Mouse (Mus musculus) kidney, postnatal 36 days (tissue): ENCODE data around the gene Lyl1.

Experiments
- DNase-seq, 2 experiments: peaks; one replicate each; pipeline ENCODE4 v3.0.0; 2021 to 2022; ENCODE audit warnings: mixed read lengths in 2 of 2

Gene Lyl1

DNA sequence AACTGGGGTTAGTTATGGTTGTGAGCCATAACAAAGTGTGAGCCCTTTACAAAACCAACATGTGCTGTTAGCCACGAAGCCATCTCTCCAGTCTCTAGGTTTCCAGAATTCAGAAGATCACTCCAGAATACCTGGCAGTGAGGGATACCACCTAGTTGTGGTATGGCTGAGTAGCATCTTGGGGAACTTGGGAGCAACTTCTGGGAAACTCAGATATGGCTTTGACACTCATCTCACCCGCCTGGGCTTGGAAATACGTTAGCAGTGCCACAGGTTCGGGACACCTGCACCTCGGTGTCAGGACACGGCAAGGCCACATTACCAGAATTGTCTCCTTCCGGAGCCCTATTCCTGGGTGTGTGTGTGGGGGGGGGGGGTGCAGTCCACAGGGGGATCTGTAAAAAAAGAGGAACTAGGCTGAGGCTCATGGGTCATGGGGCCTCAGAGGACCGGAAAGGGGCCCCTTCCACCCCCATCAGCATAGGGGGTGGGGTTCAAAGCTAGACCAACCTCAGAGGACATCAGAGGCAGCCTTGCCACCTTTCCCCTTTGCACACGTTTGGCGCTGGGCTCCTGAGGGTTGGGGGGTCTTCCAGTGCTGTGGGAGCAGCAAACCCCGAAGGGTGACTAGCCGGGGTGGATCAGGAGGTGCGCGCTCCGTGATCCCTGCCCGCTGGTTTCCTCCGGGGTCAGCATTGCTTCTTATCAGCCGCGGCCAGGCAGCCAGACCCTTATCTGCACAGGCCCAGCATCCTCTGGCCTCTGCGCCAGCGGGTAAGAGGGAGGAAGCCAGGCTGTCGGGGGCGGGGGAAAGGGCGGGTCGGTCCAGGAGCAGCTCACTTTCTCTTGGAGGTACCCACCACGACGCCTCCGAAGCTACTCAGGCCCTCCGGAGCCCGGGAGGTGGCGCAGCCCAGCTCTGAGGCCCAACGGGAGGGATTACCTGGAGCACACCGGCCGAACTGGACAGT is at the start of gene Lyl1:
Gene Lyl1 (plus strand): TSS at position 517 of the 971 bp plus-strand sequence.
- peak; percentile 74 to 79 for DNase-seq

DNA sequence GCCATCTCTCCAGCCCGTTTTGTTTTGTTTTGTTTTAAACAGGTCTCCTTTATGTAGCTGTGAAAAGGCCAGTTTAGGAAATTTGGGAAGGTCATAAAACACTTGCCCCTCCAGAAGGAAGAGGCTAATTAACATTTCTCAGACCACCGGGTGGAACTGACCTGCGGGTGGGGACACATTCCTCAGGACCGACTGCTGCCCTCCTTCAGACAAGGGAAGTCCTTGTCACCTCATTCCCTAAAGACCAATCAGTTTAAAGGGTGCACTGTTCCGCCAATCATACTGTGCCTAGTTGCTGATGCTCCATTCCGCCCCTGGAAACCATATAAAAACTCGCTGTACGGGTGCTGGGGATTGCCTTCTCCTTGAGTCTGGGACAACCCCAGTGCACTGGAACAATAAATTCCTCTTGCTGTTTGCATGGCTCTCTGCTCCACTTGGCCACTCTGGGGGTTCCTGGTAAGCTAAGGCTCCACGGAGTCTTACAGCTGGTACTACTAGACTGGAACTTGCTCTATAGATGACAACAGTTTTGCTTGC is 48.1 kb upstream of the Lyl1 start:
- DNase-seq: no peak

DNA sequence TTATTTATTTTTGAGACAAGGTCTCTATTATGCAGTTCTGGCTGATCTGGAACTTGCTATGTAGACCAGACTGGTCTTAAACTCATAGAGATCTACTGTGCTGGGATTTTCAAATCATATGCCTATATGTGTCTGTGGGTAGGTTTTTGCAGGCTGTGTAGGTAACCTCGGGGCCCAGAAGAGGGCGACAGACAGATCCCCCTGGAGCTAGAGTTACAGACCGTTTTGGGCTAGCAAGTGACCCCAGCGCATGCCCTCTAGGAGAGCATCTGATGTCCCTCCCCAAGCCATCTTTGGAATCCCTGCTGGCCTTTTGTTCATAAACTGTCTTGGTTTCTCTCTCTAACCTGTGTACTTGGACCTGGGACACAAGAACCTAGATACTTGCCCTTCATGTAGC is 46.7 kb upstream of the Lyl1 start:
- DNase-seq: no peak

DNA sequence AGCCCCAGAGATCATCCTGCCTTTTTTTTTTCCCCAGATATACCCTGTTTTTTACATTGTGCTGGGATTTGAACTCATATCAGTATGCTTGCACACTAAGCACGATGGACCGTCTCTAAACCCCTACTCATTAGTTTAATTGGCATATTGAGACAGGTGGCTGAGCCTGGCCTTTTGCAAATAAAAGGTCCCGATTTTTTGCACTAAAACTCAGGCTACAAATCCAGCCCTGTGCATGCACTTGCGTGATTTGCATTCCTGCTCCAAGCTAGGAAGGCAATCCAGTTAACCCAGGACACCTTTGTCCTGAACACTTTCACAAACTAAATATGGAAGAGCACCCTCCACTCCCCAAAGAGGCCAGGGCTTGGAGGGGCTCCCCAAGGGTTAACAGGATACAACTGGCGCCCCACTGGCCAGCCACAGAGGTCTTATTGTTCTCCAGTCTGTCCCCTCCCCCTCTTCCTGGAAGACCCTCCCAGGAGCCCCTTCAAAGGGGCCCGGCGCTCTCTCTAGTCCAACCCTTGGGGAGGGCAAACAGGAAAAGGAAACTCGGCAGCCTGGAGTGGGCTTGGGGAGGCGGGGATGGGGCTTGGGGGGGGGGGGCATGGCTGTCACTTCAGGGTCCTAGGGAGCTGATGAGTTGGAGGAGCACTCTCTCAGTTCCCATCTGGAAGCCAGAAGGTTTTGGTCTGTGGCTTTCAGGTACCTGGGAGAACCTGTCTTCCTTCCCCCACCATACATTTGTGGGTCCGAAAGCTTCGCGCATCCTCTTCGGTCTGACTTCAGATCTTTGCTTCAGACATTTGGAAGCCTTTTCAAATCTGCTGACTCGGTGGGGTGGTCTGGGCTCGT is 45.7 kb upstream of the Lyl1 start:
- peak in 1 of 2 experiments; percentile 37 for DNase-seq

DNA sequence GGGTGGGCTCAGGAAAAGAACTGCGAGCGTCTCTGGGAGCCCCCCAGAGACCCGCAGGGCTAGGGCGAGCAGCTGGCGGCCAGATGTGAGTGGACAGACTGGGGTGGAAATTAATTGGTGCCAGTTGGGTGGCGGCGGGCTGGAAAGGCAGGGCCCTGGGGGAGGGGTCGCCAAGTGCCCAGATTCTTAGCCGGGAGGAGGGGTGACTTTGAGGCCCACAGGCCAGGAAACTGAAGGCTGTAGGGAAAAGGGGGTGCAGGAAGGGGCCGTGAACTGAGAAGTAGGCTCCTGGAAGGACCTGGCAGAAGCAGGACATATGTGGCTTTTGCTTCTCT is 45.1 kb upstream of the Lyl1 start:
- peak in 1 of 2 experiments; percentile 33 for DNase-seq

DNA sequence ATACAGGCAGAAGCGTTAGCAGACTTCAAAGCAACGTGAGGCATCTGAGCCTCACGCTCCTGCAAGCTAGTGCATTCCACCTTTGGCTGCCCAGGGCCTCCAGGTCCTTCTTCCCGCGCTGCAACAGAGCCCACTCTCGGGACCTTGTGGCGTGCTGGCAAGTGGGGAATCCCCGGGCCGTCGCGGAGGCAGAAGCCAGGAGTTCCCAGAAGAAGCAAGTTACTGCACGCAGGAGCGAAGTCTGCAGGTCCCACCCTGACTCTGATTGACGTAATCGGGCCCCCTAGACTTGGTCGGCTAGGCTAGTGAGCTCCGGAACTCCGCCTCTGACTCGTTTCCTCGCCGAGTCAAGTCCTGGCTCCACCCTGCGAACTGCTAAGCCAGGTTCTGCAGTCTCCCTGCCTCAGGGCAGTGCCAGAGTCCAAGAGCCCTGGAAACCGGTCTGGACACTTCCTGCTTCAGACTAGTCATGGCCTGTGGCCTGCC is 44.6 kb upstream of the Lyl1 start:
- DNase-seq: peak; percentile 91 to 96

DNA sequence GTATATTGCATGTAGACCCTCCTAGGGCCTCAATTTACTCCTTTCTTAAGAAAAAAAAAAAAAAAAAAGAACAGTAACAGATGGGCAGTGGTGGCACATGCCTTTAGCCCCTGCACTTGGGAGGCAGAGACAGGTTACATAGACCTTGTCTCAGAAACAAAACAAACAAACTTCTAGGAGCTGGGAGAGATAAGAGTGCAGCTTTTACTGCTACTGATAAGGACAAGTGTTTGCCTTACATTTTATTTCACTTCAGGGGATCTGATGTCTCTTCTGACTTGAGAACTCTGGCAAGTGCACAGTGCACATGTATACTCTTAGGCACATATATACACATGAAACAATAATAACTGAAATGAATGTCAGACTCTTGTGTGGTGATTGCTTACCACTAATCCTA is 44.1 kb upstream of the Lyl1 start:
- no peak for DNase-seq

DNA sequence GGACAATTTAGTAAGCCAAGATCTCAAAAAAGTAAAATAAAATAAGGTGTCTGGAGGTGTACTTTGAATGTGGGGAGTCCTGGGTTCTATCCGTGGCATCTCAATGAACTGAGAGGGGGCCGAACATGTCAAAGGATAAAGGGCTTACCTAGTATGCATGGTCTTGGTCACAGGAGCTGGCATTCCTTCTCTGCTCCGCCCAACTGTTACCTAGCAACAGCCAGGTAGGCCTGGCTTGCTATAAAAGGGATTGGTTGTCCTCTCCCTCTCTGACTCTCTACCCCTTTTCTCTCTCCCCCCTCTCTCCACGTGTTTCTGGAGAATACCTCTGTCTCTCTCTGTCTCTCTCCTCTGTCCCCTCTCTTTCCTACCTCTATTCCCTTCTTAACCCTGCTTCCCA is 43.6 kb upstream of the Lyl1 start:
- DNase-seq: peak in 1 of 2 experiments; percentile 32

DNA sequence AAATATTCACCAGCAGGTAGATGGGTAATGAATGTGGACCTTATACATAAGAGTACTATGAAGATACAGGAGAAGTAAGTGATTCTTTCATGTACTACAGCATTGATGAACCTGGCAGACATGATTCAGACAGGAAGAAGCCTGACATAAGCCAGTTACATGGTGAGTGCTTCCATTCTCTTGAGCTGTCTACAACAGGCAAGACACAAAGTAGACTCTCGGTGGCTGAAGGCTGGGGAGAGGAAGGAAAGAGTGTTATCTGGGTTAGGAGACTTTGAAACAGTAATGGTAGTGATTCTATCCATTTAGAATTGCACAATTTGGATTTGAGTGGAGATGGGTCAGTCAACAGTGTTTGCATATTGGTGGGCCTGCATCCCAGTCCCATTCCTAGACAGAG is 42.3 kb upstream of the Lyl1 start:
- DNase-seq: no peak

DNA sequence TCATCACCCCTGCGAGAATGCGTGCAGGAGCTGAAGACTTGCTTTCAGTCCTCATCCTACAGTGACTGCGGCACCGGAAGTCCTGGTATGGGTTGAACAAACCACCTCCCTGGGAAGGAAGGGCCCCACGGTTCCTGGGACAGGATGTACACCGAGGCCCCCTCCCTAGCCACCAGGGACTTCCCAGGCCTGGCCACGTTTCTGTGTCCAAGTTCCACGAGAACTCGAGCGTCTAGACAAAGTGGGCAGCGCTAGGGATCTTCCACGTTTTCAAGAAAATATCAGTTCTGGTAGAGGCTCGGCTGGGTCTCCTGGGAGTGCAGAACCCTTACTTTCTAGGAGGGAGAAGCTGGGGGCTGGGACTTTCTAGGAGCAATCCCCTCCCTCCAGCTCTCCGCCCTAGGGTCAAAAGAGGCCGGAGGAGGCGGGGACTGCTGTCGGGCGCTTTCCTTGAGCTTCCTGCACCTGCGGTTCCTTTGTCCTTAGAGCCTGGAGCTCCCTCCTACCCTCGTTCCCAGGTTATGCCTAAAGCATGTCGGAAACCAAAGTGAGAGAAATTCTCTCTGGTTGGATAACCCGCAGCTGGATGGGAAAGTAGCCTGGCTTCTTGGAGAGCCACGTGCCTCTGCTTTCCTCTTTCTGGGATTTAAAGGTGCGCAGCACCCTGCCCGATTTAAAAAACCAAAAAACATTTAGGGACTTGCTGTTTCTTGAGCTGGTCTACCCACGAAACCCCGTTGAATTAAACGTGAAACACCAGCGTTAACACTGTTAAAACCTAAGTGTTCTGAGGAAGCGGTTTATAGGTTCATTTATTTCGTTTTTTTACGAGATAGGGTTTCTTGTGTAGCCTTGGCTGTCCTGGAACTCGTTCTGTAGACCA is 41.1 kb upstream of the Lyl1 start:
- peak; percentile 79 to 82 for DNase-seq

DNA sequence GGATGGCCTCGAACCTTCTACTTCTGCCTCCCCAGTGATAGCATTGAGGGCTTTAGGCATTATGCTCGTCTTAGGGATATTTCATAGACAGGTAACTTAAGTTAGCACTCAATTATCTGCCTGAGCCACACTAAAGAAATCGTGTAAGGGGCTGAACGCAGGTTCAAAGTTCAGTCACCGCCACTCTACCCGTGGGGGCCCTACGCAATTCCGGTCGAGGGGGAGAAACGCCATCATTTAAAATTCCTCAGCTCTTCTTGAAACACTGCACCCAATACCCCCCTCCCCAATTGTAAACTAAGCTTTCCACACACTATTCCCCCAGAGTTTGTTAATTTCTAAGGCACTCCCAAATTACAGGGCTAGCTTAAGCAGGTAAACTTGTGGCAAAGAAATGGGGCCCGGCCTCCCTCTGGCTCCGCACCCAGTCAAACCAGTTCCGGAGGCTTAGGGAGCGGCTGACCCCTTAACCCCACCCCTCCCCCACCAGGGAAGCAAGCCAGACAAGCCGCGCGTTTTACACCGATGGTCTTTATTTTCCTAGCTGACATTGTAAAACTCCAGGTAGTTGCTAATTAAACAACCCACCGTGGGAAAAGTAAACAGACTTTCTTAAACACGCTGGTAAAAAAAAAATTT is 40.3 kb upstream of the Lyl1 start:
- peak; percentile 78 to 89 for DNase-seq

DNA sequence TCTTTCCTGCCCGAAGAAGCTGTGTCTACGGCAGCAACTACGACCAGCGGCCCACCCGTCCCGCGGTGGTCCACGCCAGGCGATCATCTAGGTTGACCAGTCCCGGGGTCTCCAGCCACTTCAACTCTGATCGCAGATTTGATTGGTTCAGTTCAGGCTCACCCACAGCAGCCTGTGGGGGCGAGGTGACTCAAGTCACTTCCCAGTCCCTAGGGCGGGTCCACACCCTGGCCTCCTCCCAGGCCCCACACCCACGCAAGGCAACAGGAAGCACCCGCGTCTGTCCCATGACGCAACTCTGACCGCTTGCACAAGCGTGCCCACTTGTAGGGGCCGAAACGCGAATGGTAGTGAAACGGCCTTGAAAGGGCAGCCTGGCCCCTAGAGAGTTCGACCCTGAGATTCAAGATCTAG is 39.8 kb upstream of the Lyl1 start:
- DNase-seq: peak; percentile 91 to 94

DNA sequence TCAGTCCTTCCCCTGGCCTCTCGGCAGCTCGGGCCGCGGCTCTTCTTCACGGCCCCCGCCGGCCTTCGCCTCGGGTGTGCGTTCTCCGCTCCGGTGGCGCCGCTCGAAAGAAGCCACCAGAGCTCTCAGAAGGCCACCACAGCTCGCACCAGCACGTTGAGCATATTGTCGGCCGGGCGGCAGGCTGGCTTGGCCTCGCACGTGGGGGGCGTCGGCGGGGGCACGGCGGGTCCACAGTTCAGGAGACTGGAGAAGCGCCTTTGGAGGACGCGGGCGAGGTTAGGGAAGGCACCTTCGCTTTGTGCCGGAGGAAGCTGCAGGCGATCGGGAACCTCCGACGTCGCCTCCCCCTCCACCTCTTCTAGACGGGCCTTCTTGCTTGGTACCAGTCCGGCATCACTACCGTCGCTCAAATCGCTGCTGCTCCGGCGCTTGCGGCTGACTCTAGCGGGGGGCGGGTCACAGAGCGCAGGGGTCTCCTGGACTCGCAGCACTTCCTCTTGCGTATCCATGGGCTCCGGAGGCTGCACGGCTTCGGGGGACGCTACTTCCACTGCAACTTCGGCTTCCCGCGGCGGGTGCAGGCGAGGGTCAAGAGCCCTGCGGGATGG is 39.2 kb upstream of the Lyl1 start:
- DNase-seq: peak in 1 of 2 experiments; percentile 69

DNA sequence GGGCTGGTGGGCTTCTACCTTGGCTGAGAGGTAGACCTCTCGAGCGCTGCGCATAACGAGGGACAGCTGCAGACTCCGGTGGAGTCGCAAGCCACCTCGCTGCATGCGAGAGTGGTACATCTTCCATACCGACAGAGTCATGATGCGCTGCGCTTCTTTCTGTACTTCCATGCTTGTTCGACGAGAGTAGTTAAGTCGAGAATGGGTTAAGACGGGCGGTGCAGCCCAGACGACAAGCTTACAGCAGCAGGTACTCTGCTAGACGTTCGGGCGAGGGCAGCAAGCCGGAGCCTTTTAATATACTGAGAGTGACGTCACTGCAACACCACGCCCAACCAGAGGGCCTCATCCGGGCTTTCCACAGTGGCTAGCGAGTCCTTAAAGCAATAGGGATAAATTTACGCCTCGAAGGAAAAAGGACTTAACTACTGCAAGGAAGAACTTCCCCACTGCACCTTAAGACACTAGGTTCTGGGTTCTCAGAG is 38.6 kb upstream of the Lyl1 start, which contains the start of gene Ier2:
Gene Ier2 (minus strand): TSS at position 272 of the 485 bp plus-strand sequence.
- peak; percentile 96 to 98 for DNase-seq

DNA sequence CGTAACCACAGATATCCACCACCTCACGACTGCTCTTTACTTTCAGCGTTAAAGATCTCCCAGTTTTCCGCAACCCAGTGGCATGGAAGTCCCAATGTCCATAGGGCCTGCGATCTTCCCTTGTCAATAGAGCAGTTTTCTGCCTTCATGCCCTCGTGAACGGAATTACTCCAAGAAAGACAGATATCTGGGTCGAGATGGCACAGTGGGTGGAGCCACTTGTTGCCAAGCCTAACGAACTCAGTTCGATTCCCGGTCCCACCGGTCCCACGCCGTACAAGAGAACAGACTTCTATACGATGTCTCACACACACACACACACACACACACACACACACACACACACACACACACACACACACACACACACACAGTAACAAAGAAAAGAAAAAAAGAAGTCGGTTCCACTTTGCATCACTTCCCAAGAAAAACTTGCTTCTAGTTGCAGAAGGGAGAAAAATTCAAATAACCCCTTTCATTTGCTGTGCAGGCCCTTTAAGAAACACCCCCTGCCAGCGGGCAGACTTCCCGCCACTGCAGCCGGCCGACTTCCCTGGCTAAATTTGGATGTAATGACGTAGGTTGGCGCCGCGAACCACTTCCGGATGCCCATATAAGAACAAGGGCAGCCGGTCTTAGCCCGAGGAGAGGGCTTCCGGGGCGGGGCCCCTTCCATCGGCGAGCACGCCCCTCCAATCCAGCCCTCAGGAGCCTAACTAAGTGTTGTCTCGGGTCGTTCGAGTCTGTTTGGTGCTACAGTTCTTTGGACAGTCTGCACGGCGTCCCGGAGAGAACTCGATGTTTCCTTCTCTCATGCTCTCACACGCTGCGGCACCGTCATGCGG is 37.6 kb upstream of the Lyl1 start:
- peak; percentile 98 to 99 for DNase-seq

DNA sequence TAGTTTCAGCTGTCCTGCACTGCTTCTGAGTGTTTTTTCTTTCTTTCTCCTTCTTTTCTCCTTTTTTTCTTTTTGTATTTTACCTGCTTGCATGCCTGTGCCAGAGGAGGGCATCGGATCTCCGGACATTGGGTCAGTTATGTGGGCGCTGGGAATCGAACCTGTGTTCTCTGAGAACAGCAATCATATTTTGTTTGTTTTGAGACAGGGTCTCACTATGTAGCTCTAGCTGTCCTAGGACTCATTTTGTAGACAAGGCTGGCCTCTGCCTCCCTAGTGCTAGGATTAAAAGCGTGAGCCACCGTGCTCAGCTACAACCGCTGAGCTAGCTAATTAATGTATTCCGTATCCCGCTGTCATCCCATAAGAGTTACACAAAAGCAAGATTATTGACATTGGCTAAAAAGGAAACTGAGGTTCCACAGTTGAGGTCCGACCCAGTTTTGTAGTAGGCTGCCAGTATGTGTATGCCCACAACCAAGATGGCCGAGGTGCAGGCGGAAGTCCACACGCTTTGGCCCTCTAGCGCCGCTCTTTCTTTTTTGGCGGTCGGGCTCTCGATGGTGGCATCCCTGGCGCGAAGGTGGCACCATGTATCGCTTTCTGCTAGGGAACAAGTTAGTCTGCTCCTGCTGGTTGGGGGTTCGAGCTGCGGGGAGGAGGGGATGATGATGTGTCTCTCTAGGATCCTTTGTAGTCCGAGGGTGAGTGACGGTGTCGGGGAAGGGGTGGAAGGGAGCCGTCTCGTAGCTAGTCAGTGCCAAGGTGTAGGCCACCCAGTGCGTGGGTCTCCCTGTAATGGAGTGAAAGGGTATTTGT is 36.5 kb upstream of the Lyl1 start:
- peak; percentile 87 to 89 for DNase-seq

DNA sequence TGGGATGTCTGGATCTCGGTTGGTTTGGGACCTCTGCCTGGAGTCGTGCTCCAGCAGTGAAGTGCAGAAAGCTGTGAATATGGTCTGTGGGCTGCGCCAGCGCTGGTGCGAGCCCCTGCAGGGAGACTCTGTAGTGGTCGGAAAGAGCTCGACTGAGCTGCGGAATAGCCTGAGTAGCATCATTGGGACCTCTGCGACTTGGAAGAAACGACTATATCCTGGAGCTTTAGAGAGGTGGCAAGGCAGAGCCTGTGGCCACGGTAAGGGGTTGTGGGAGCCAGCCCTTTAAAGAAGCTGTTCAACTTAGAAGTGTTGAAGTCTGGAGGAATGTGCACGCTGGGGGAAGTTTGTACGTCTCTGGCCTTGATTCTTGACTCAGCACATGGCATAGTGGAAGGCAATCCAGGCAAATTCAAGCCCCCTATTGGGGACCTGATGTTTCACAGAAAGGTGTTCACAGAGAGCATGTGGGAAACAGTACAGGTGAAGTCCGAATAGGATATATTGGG is 35.8 kb upstream of the Lyl1 start:
- no peak for DNase-seq

DNA sequence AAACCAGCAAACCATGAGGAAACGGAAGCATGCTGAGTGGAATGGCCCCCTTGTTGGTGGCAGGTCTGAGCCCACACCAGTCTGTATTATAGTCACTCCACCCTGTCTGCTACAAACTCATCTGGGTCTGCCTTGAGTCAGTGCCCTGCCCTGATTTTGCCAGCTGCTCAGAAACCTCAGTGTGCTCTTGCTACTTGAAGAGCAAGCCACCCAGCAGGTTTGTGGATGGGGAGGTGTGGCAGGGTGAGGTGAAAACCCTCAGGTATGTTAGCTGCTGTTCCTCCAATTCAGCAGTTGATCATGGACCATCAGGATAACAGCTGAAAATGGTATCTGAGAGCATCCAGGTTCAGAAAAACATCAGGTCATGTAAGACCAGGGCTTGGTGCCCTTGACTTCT is 33.2 kb upstream of the Lyl1 start:
- no peak for DNase-seq
